Mouse (Mus musculus): ENCODE results near the gene Senp8.

The Senp8 gene

GRCm38 (mm10) chr9:59716275-59716898 lies 34.1 kb downstream of the Senp8 start:
- no peak for DNase-seq (ENCODE audit: low read depth)

- DNase-seq (ENCODE audit: low read depth) = no peak
These were observed 41.3 kb downstream of the Senp8 start for GRCm38 (mm10) chr9:59709225-59709624.

GRCm38 (mm10) chr9:59706850-59707825 lies 43.4 kb downstream of the Senp8 start:
- peak; percentile 62 for DNase-seq (ENCODE audit: low read depth)

- no peak for DNase-seq (ENCODE audit: low read depth)
These were observed 47.4 kb downstream of the Senp8 start for GRCm38 (mm10) chr9:59703099-59703498.

- no peak for DNase-seq (ENCODE audit: low read depth)
These were observed 49.4 kb downstream of the Senp8 start for GRCm38 (mm10) chr9:59701094-59701493.

- DNase-seq (ENCODE audit: low read depth) = no peak
These were observed 54.1 kb downstream of the Senp8 start for GRCm38 (mm10) chr9:59696381-59696780.

GRCm38 (mm10) chr9:59695451-59695813 lies 55.1 kb downstream of the Senp8 start:
- no peak for DNase-seq (ENCODE audit: low read depth)

- DNase-seq (ENCODE audit: low read depth) = no peak
These were observed 55.7 kb downstream of the Senp8 start for GRCm38 (mm10) chr9:59694571-59695450.

GRCm38 (mm10) chr9:59692145-59692544 lies 58.4 kb downstream of the Senp8 start:
- peak; percentile 73 for DNase-seq (ENCODE audit: low read depth)

GRCm38 (mm10) chr9:59691635-59692094 lies 58.8 kb downstream of the Senp8 start:
- no peak for DNase-seq (ENCODE audit: low read depth)

- DNase-seq (ENCODE audit: low read depth) = peak; percentile 77
These were observed 63.0 kb downstream of the Senp8 start for GRCm38 (mm10) chr9:59687416-59688046.

Measured in 416B (cell line).